Mouse (Mus musculus) forebrain, embryonic 13.5 days (tissue): ENCODE measurements around the gene Gabarapl2. TPM values are rescaled to one million over a fixed set of nuclear protein-coding genes. Genes with fewer than 3 reads are reported as not detected.
A peak's percentile ranks its signal among the peaks of the same experiment; 100 is the strongest.

ENCODE experiments used
- ATAC-seq: fragments of 200-750 bp; cut with Nextera tagmentation; 2 replicates; pipeline ENCODE4 v1.8.0; 2017
- H3K27ac ChIP-seq: fragments of 300-500 bp; sonication (generic); 2 replicates; pipeline ENCODE4 v1.5.1; 2015; ENCODE audit warnings: inconsistent platforms, mild to moderate bottlenecking, moderate library complexity
- H3K27me3 ChIP-seq: fragments of 300-500 bp; sonication (generic); 2 replicates; pipeline ENCODE4 v1.6.1; 2015; ENCODE audit warnings: mild to moderate bottlenecking, inconsistent platforms
- H3K36me3 ChIP-seq: fragments of 300-500 bp; sonication (generic); 2 replicates; pipeline ENCODE4 v1.6.1; 2015; ENCODE audit warnings: mild to moderate bottlenecking, inconsistent platforms; ENCODE audit not compliant: poor library complexity, severe bottlenecking
- H3K4me1 ChIP-seq: fragments of 300-500 bp; sonication (generic); 2 replicates; pipeline ENCODE4 v1.6.1; 2015; ENCODE audit warnings: inconsistent platforms
- H3K4me2 ChIP-seq: fragments of 300-500 bp; sonication (generic); 2 replicates; pipeline ENCODE4 v1.6.1; 2015; ENCODE audit warnings: inconsistent platforms, mild to moderate bottlenecking, moderate library complexity
- H3K4me3 ChIP-seq: fragments of 300-500 bp; sonication (generic); 2 replicates; pipeline ENCODE4 v1.5.1; 2015; ENCODE audit warnings: mild to moderate bottlenecking, inconsistent platforms
- H3K9ac ChIP-seq: fragments of 300-500 bp; sonication (generic); 2 replicates; pipeline ENCODE4 v1.6.1; 2015; ENCODE audit warnings: mild to moderate bottlenecking, inconsistent platforms
- H3K9me3 ChIP-seq: fragments of 300-500 bp; sonication (generic); replicated peaks from 2 replicates; pipeline ENCODE4 v1.6.1; 2016; ENCODE audit warnings: inconsistent platforms
- WGBS: fragments of 180-500 bp; shearing (Covaris S2); methylation state at CpG from one replicate; pipeline ENCODE4 v1.1.7; 2015; 5-methylcytosine and 5-hydroxymethylcytosine counted together
- polyA plus RNA-seq: library from polyadenylated mRNA; unstranded; fragments of >200 nt; fragmentation: Nextera tagmentation; extraction: Ambion mirVana; gene quantifications from 2 replicates; pipeline ENCODE4 v1.2.1, GENCODE M21; 2015

Gabarapl2 gene
- polyA plus RNA-seq, 1 experiment from 2014 or later = 479 TPM

DNA sequence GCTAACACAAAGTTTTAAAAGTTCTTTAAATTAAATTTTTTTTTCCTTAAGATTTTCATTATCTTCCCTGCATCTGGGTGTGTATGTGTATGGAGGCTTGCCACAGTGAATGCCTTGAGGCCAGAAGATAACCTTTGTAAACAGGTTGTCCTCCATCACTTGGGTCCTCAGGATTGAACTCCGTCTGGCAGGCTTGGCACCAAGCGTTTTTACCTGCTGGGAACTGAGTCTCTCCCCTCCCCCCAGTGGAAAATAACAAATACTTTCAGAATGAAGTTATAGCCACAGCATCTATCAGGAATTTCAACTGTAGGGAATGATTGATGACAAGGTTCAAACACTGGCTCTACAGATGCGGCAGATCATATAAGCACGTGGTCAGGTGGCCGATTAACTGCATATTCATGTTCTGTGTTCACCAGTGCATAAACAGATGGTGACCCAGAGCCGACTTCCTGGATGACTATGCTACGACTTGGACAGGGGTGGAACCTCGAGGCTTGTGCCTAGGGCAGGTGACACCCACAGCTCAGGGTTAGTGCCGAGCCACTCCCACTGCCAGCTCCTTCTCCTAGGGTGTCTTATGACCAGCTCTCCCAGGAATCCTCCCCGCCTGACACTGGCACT is 874 bp upstream of the Gabarapl2 start:
- 9% methylated on average over 10 of the region's 10 CpGs for WGBS
- H3K4me2 ChIP-seq = peak overlapping the region; percentile 92
- no peaks in the 10 kb centered on the region for H3K27me3 ChIP-seq
- H3K27ac ChIP-seq = no peak overlapping the region
- H3K9me3 ChIP-seq = no peaks in the 10 kb centered on the region
- ATAC-seq = peak; percentile 37; the same call in 1 of the 2 replicates
- peak overlapping the region; percentile 54 for H3K9ac ChIP-seq
- peak overlapping the region; percentile 99 for H3K4me3 ChIP-seq
- H3K4me1 ChIP-seq = peaks cover 20% of the 10 kb centered on the region
- peaks cover 26% of the 10 kb centered on the region for H3K36me3 ChIP-seq

DNA sequence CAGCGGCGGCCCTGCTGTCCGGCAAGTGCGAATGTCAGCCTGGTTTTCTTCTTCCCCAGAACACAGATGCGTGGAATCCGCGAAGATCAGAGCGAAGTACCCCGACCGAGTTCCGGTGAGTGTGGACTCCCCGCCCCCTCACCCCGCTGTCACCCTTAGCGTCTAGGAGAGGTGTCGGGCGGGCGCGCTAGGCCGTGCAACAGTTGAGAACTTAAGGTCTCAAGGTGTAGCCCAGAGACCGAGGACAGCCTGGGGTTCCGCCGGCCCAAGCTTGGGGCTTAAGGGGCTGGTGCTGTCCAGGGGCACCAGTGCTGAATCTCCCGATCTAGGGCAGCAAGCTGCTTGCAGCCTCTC is 575 bp downstream of the Gabarapl2 start:
- peak overlapping the region; percentile 59; the same call in 1 of the 2 replicates for H3K27ac ChIP-seq
- H3K36me3 ChIP-seq = peaks cover 41% of the 10 kb centered on the region
- H3K9me3 ChIP-seq = no peaks in the 10 kb centered on the region

DNA sequence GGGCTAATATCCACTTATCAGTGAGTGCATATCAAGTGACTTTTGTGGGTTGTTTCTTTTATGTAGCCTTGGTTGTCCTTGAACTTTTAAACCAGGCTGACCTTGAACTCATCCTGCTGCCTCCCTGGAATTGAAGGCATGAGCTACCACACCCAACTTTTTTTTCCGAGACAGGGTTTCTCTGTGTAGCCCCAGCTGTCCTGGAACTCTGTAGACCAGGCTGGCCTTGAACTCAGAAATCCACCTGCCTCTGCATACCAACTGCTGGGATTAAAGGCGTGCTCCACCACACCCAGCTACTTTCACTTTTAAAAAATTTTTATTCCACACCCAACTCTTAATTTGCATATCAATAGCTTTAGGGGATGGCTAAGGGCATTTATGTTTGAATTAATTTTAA is 3.0 kb downstream of the Gabarapl2 start:
- H3K27ac ChIP-seq = no peak overlapping the region
- WGBS = 82% methylated on average over 2 of the region's 2 CpGs
- H3K36me3 ChIP-seq = peaks cover 65% of the 10 kb centered on the region
- no peak for ATAC-seq
- no peak overlapping the region for H3K4me3 ChIP-seq
- no peak overlapping the region for H3K9ac ChIP-seq
- no peaks in the 10 kb centered on the region for H3K9me3 ChIP-seq
- no peak overlapping the region for H3K4me2 ChIP-seq
- H3K4me1 ChIP-seq = peaks cover 20% of the 10 kb centered on the region
- no peaks in the 10 kb centered on the region for H3K27me3 ChIP-seq

More for the DNA sequence above, 575 bp downstream of the Gabarapl2 start:
- peaks cover 20% of the 10 kb centered on the region for H3K4me1 ChIP-seq
- ATAC-seq = peak; percentile 11; the same call in 1 of the 2 replicates
- under 1% methylated on average over 23 of the region's 23 CpGs for WGBS
- peak overlapping the region; percentile 96 for H3K9ac ChIP-seq
- peak overlapping the region; percentile 99 for H3K4me3 ChIP-seq
- peak overlapping the region; percentile 92 for H3K4me2 ChIP-seq
- no peaks in the 10 kb centered on the region for H3K27me3 ChIP-seq

DNA sequence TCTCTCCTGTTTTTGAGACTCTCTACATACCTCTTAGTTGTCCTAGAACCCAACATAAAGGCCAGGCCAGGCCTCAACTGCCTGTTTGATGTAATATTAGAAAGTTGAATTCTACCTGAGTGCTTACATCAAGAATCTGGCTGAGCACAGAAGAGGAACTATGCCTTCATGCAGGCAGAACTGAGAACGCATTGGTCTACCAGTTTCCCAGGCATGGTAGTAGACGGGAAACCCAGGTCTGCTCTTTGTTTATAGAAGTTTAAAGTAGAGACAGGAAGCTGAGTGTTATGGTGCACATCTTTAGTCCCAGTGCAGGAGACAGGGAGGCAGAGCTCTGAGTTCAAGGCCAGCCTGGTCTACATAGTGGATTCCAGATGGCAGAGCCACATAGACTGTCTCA is 6.6 kb downstream of the Gabarapl2 start:
- Histone ChIP-seq H3K36me3 (peaks cover 93% of the 10 kb centered on the region), H3K4me3 (no peak overlapping the region), H3K4me2 (no peak overlapping the region), H3K4me1 (peaks cover 2% of the 10 kb centered on the region), H3K9ac (no peak overlapping the region), H3K27ac (no peak overlapping the region), H3K9me3 (no peaks in the 10 kb centered on the region), H3K27me3 (no peaks in the 10 kb centered on the region)
- ATAC-seq = no peak
- WGBS = 93% methylated on average over 2 of the region's 2 CpGs

DNA sequence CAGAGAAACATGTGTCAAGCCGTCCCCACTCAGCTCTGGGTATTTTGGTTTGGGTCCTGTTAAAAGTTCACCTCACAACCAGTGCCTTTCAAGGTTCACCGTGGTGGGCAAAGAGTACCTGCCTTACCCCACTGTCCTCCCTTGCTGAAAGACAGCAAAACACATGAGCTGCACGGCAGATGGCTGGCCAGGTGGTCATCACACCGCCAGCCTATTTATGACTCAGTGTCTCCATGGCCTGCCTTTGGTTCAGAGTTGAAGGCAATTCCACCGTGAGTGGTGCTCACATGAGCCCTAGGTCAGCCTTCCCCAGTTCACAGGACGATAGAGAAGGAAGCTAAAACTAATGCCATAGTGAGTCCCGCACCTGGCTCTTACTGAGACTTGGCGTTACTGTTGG is 7.5 kb downstream of the Gabarapl2 start:
- H3K4me1 ChIP-seq = no peaks in the 10 kb centered on the region
- no peak overlapping the region for H3K4me3 ChIP-seq
- ATAC-seq = no peak
- 92% methylated on average over 8 of the region's 8 CpGs for WGBS
- no peak overlapping the region for H3K9ac ChIP-seq
- H3K36me3 ChIP-seq = peaks cover 90% of the 10 kb centered on the region
- no peaks in the 10 kb centered on the region for H3K9me3 ChIP-seq
- H3K4me2 ChIP-seq = no peak overlapping the region
- H3K27ac ChIP-seq = no peak overlapping the region
- H3K27me3 ChIP-seq = no peaks in the 10 kb centered on the region

DNA sequence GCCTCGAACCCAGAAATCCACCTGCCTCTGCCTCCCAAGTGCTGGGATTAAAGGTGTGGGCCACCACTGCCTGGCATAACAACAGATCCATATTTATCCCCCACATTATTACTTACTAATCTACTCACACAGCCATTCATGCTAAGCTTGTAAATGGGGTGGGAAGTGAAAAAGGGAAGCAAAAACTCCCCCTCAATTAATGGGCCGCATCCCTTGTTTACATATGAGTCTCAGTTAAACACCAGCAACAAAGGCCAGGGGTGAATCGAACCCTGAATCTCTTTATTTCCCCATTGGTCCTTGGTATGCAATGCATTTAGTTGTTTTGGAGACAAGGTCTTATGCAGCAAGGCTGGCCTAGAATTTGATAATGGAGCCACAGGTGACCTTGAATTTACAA is 10.3 kb downstream of the Gabarapl2 start:
- Histone ChIP-seq H3K36me3 (peaks cover 87% of the 10 kb centered on the region), H3K9me3 (no peaks in the 10 kb centered on the region), H3K27ac (no peak overlapping the region), H3K9ac (no peak overlapping the region), H3K4me1 (no peaks in the 10 kb centered on the region), H3K27me3 (no peaks in the 10 kb centered on the region), H3K4me3 (no peak overlapping the region), H3K4me2 (no peak overlapping the region)
- no peak for ATAC-seq
- 90% methylated on average over 3 of the region's 3 CpGs for WGBS

DNA sequence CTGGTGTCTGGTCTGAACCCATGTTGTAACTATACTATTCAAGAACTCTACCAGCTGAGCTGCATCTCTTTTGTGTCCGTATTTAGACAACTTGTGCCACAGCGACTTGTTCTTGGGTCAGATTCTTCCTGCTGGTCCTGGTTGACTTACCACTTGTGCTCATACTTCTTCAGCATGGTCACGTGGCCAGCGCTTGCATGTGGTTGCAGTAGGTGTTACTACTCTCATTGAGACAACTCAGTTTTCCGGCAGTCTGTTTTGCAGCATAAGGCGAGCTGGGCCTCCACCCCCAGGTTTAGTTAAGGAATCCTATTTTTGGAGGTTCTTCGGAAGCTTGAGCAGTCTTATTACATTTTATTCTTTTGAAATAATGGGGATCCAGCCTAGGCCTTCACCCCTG is 10.8 kb downstream of the Gabarapl2 start:
- H3K4me2 ChIP-seq = no peak overlapping the region
- ATAC-seq = no peak
- H3K27ac ChIP-seq = no peak overlapping the region
- no peak overlapping the region for H3K9ac ChIP-seq
- H3K27me3 ChIP-seq = no peaks in the 10 kb centered on the region
- H3K36me3 ChIP-seq = peaks cover 87% of the 10 kb centered on the region
- no peaks in the 10 kb centered on the region for H3K9me3 ChIP-seq
- H3K4me3 ChIP-seq = no peak overlapping the region
- WGBS = 93% methylated on average over 7 of the region's 7 CpGs
- H3K4me1 ChIP-seq = no peaks in the 10 kb centered on the region

DNA sequence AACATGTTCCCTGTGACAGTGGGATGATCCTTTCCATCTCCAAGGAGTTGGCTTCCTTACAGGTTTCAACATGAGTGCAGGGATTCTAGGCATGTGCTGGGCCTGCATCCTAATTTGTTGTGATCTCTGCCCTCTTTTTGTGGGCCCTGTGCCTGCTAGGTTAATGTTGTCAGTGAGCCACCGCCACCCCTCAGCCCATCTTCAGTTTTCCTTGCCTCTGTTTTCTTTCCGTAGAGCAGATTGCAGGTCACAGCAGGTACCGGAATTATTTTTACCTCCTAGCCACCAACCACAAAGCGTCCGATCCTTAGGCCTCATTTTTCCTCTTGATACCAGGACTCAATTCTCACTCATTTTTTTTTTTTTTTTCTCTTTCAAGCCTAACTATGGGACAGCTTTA is 11.4 kb downstream of the Gabarapl2 start:
- no peak overlapping the region for H3K4me2 ChIP-seq
- H3K4me1 ChIP-seq = no peaks in the 10 kb centered on the region
- H3K4me3 ChIP-seq = no peak overlapping the region
- H3K36me3 ChIP-seq = peaks cover 87% of the 10 kb centered on the region
- ATAC-seq = no peak
- 93% methylated on average over 5 of the region's 5 CpGs for WGBS
- H3K27ac ChIP-seq = no peak overlapping the region
- H3K27me3 ChIP-seq = no peaks in the 10 kb centered on the region
- H3K9me3 ChIP-seq = no peaks in the 10 kb centered on the region
- no peak overlapping the region for H3K9ac ChIP-seq

DNA sequence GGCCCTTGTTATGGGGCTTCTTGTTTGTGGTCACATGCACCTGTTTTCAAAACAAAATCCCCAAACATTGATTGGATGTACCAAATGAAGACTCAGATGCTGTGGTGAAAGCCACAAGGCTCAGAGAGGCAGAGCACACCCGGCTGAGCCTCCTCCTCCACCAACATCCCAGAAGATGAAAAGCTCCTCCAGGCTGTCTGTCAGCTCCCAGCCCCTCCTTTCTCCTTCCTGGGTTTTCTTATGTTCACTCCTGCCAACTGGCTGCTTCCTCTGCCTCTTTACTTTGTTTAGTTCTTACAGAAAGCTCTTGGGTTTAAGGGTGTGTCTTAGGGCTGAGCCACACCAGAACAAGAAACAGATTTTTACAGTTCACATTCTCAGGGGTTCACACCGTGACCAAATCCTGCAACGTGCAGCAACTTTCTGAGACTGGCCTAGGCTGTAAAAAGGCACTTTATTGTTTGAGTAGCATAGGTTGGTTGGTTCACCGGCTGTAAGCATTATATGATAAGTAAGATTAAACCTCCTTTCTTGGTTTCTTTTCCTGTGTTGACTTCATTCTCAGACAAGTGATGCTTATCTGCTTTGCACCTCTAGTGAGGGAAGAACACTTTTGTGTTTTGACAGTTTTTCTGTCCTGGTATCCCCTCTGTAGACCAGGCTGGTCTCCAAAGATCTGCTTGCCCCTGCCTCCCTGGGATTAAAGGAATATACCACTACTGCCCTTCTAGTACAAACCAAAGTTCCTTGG is 14.5 kb downstream of the Gabarapl2 start:
- Histone ChIP-seq H3K9me3 (no peaks in the 10 kb centered on the region), H3K27me3 (no peaks in the 10 kb centered on the region), H3K9ac (no peak overlapping the region), H3K36me3 (peaks cover 72% of the 10 kb centered on the region), H3K4me1 (no peaks in the 10 kb centered on the region), H3K4me3 (no peak overlapping the region), H3K27ac (no peak overlapping the region), H3K4me2 (no peak overlapping the region)
- ATAC-seq = no peak
- WGBS = 96% methylated on average over 4 of the region's 4 CpGs

DNA sequence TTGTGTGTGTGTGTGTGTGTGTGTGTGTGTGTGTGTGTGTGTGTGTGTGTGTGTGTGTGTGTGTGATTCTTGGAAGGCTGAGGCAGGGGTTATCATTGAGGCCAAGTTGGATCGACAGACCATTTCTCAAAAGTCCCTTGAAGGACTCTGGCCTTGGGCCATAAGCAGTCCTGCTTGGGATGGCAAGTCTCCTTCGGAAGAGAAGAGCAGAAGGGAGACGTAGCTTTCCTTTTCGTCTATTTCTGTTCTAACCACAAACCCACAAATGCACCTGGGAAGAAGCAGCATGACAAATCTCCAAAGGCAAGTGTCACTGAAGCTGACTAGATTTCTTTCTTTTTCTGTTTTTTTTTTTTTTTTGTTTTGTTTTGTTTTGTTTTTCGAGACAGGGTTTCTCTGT is 15.4 kb downstream of the Gabarapl2 start:
- H3K4me2 ChIP-seq = no peak overlapping the region
- ATAC-seq = no peak
- no peaks in the 10 kb centered on the region for H3K9me3 ChIP-seq
- H3K27me3 ChIP-seq = no peaks in the 10 kb centered on the region
- no peak overlapping the region for H3K9ac ChIP-seq
- no peak overlapping the region for H3K4me3 ChIP-seq
- no peak overlapping the region for H3K27ac ChIP-seq
- H3K36me3 ChIP-seq = peaks cover 66% of the 10 kb centered on the region
- H3K4me1 ChIP-seq = no peaks in the 10 kb centered on the region
- 84% methylated on average over 5 of the region's 5 CpGs for WGBS

DNA sequence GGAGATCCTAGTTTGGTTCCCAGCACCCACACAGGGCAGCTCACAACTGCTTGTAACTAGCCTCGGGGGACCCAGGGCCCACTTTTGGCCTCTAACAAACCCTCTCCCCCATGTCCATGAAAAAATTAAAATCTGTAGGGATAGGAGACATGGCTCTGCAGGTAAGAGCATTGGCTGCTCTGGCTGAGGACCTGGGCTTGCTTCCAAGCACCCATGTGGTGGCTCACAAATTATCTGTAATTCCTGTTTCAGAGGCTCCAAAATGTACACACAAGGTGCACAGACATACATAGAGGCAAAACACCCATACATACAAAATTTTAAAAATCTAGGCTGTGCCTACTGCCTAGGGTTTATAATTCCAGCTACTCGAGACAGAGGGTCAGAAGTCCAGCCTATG is 16.7 kb downstream of the Gabarapl2 start:
- Histone ChIP-seq H3K4me1 (no peaks in the 10 kb centered on the region), H3K36me3 (peaks cover 55% of the 10 kb centered on the region), H3K9ac (no peak overlapping the region), H3K4me3 (no peak overlapping the region), H3K27me3 (no peaks in the 10 kb centered on the region), H3K4me2 (no peak overlapping the region), H3K27ac (no peak overlapping the region), H3K9me3 (no peaks in the 10 kb centered on the region)
- WGBS = 91% methylated on average over 2 of the region's 2 CpGs
- ATAC-seq = no peak

DNA sequence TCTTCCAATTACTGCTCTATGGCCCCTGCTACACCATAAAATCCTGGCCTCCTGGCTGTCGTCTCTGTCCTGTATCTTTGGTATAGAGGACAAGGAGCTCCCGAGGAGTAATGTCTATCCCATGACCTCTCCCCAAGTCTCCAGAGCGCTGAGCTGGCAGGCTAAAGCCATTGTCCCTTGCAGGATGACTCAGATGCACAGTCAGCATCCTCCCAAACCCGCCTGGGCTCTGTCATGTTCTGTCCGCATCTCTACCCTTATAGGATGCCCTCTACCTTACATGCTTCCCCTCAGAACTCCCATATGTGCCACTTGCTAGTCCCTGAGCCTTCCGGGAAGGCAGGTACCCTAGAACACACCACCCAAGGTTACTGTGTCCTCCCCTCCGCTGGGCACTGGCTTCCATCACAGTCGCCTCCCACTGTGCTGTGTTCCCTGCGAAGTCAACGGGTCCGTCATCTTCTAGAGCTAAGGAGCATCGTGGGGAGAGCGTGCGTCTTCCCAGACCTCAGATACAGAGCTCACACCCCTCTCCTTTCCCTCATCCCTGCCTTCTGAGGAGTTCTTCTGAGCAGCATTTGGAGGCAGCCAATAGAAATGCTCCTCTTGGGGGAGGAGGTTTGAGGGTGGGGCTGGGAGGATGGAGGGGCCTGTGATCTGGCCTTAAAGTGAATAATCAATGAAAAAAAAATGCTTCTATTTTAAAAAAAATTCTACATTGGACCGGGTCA is 20.3 kb downstream of the Gabarapl2 start:
- ATAC-seq = no peak
- H3K27ac ChIP-seq = no peak overlapping the region
- WGBS = 75% methylated on average over 15 of the region's 15 CpGs
- H3K4me2 ChIP-seq = no peak overlapping the region
- H3K9me3 ChIP-seq = no peaks in the 10 kb centered on the region
- H3K4me1 ChIP-seq = 0 out of 2 replicates have a peak, but pooled peaks cover 2% of the 10 kb centered on the region
- no peak overlapping the region for H3K9ac ChIP-seq
- no peak overlapping the region for H3K4me3 ChIP-seq
- H3K36me3 ChIP-seq = peaks cover 26% of the 10 kb centered on the region
- no peaks in the 10 kb centered on the region for H3K27me3 ChIP-seq
